Mouse (Mus musculus): Measurements from ENCODE around the gene Tnks2.

The Tnks2 gene

GRCm38 (mm10) chr19:36927800-36928361 lies 93.8 kb downstream of the Tnks2 start:
- ATAC-seq (ENCODE audit: insufficient number of reproducible peaks, low FRiP score, low TSS enrichment) = no peak

GRCm38 (mm10) chr19:36929816-36930215 lies 95.8 kb downstream of the Tnks2 start:
- no peak for ATAC-seq (ENCODE audit: insufficient number of reproducible peaks, low FRiP score, low TSS enrichment)

GRCm38 (mm10) chr19:36932097-36932496 lies 98.1 kb downstream of the Tnks2 start:
- ATAC-seq (ENCODE audit: insufficient number of reproducible peaks, low FRiP score, low TSS enrichment) = no peak

- ATAC-seq (ENCODE audit: insufficient number of reproducible peaks, low FRiP score, low TSS enrichment) = no peak
These were observed 98.6 kb downstream of the Tnks2 start for GRCm38 (mm10) chr19:36932613-36933012.

GRCm38 (mm10) chr19:36936285-36936684 lies 102.3 kb downstream of the Tnks2 start:
- ATAC-seq (ENCODE audit: insufficient number of reproducible peaks, low FRiP score, low TSS enrichment) = no peak

GRCm38 (mm10) chr19:36938008-36938407 lies 104.0 kb downstream of the Tnks2 start:
- no peak for ATAC-seq (ENCODE audit: insufficient number of reproducible peaks, low FRiP score, low TSS enrichment)

- no peak for ATAC-seq (ENCODE audit: insufficient number of reproducible peaks, low FRiP score, low TSS enrichment)
These were observed 106.0 kb downstream of the Tnks2 start for GRCm38 (mm10) chr19:36940064-36940463.

Measured in cerebellum, adult (tissue).